Mouse (Mus musculus) thymus, postnatal 14 days (tissue): ENCODE results near the gene Gapvd1.
"Not testable (repeated sequence)": the region's sequence is repeated elsewhere in the genome, so short reads cannot be mapped to it uniquely, and the experiment has no call there.

Experiments
- DNase-seq: peaks from one replicate; pipeline ENCODE4 v3.0.0; 2021

Gapvd1 gene

GRCm38 (mm10) chr2:34771368-34772226 is 16.6 kb upstream of the Gapvd1 start, which contains the start of gene Hspa5:
Hspa5 (plus strand) TSS chr2:34771970.
- peak; percentile 98 for DNase-seq

- DNase-seq: no peak
Observed at GRCm38 (mm10) chr2:34770951-34771350, 15.9 kb upstream of the Gapvd1 start.

- DNase-seq: no peak
Observed at GRCm38 (mm10) chr2:34770049-34770448, 15.0 kb upstream of the Gapvd1 start.

- no peak for DNase-seq
Observed at GRCm38 (mm10) chr2:34764801-34765200, 9.8 kb upstream of the Gapvd1 start.

- no peak for DNase-seq
Observed at GRCm38 (mm10) chr2:34762872-34763271, 7.8 kb upstream of the Gapvd1 start.

GRCm38 (mm10) chr2:34762174-34762573 is 7.1 kb upstream of the Gapvd1 start:
- no peak for DNase-seq

- not testable (repeated sequence) for DNase-seq
Observed at GRCm38 (mm10) chr2:34761272-34761671, 6.2 kb upstream of the Gapvd1 start.

- no peak for DNase-seq
Observed at GRCm38 (mm10) chr2:34757341-34757740, 2.3 kb upstream of the Gapvd1 start.

GRCm38 (mm10) chr2:34753811-34754550 is 1.1 kb downstream of the Gapvd1 start:
- DNase-seq: peak; percentile 92

- no peak for DNase-seq
Observed at GRCm38 (mm10) chr2:34750245-34750644, 4.8 kb downstream of the Gapvd1 start.

GRCm38 (mm10) chr2:34748479-34748878 is 6.6 kb downstream of the Gapvd1 start:
- no peak for DNase-seq

- no peak for DNase-seq
Observed at GRCm38 (mm10) chr2:34745673-34746072, 9.4 kb downstream of the Gapvd1 start.

- peak; percentile 17 for DNase-seq
Observed at GRCm38 (mm10) chr2:34744476-34744875, 10.6 kb downstream of the Gapvd1 start.

- no peak for DNase-seq
Observed at GRCm38 (mm10) chr2:34742675-34743074, 12.4 kb downstream of the Gapvd1 start.

GRCm38 (mm10) chr2:34741390-34742159 is 13.5 kb downstream of the Gapvd1 start:
- no peak for DNase-seq

- DNase-seq: no peak
Observed at GRCm38 (mm10) chr2:34739684-34740391, 15.2 kb downstream of the Gapvd1 start.

GRCm38 (mm10) chr2:34737911-34738310 is 17.1 kb downstream of the Gapvd1 start:
- no peak for DNase-seq

- no peak for DNase-seq
Observed at GRCm38 (mm10) chr2:34736626-34737025, 18.4 kb downstream of the Gapvd1 start.

GRCm38 (mm10) chr2:34727045-34727728 is 27.8 kb downstream of the Gapvd1 start:
- no peak for DNase-seq

- DNase-seq: no peak
Observed at GRCm38 (mm10) chr2:34725269-34725668, 29.8 kb downstream of the Gapvd1 start.

- DNase-seq: peak; percentile 27
Observed at GRCm38 (mm10) chr2:34718196-34718595, 36.8 kb downstream of the Gapvd1 start.

GRCm38 (mm10) chr2:34711904-34712303 is 43.1 kb downstream of the Gapvd1 start:
- DNase-seq: no peak
